Mouse (Mus musculus): Measurements from ENCODE around the gene Gatad2b.

- TF ChIP-seq POLR2A (IDR thresholded peaks at IDR 0.05; ENCODE audit: extremely low read depth, insufficient read depth, low read length), result no peak
- TF ChIP-seq CTCF (IDR thresholded peaks at IDR 0.05; ENCODE audit: low read depth, low read length), result no peak
These were observed 45.2 kb downstream of the Gatad2b start for GRCm38 (mm10) chr3:90338190-90338589.
